Mouse (Mus musculus): Measurements from ENCODE around the gene Hs2st1. TPM values are rescaled to one million over a fixed set of nuclear protein-coding genes. Genes with fewer than 3 reads are reported as not detected.
"Not testable (repeated sequence)": the region's sequence is repeated elsewhere in the genome, so short reads cannot be mapped to it uniquely, and the experiment has no call there.

Hs2st1 gene
- polyA plus RNA-seq, 1 experiment from 2014 or later = 1.5 TPM

DNA sequence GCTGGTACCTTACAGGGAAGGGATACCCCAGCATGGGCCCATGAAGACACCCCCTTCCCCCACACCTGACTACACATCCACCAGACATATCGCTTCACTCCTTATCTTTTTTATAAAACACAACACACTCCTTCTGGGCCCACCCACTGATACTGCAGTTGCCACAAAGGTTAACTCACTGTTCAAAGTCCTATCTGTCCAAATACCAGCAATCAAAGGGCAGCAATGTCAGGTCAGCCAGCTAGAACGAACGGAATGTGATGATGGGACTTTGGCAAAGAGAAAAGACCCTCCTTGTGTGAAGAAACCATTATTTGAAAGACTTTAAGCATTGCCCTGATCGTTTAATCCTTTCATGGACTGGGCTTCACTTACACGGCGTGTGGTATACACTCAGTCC lies 42.4 kb upstream of the Hs2st1 start:
- ATAC-seq (peak; percentile 82), DNase-seq (no peak)
- Histone ChIP-seq H3K4me3 (ENCODE audit: low read depth, low read length) (no peak overlapping the region), H3K9ac (replicated peaks) (0 out of 2 replicates have a peak overlapping the region, but pooled peaks have one; percentile 11), H3K9me3 (ENCODE audit: low read length) (no peaks in the 10 kb centered on the region), H3K36me3 (replicated peaks; ENCODE audit: insufficient read depth, low read length) (no peaks in the 10 kb centered on the region), H3K4me2 (ENCODE audit: low read depth, low read length) (peak overlapping the region; percentile 38), H3K4me1 (ENCODE audit: insufficient read depth) (peaks cover 24% of the 10 kb centered on the region), H3K27ac (ENCODE audit: low read depth) (peak overlapping the region; percentile 86), H3K27me3 (ENCODE audit: insufficient read depth, low read length) (no peaks in the 10 kb centered on the region)
- TF ChIP-seq CTCF (IDR thresholded peaks at IDR 0.05; ENCODE audit: low read depth) (no peak), EP300 (IDR thresholded peaks at IDR 0.05; ENCODE audit: low read depth) (no peak)
- 41% methylated on average over 6 of the region's 6 CpGs for WGBS (ENCODE audit: insufficient replicate concordance)

DNA sequence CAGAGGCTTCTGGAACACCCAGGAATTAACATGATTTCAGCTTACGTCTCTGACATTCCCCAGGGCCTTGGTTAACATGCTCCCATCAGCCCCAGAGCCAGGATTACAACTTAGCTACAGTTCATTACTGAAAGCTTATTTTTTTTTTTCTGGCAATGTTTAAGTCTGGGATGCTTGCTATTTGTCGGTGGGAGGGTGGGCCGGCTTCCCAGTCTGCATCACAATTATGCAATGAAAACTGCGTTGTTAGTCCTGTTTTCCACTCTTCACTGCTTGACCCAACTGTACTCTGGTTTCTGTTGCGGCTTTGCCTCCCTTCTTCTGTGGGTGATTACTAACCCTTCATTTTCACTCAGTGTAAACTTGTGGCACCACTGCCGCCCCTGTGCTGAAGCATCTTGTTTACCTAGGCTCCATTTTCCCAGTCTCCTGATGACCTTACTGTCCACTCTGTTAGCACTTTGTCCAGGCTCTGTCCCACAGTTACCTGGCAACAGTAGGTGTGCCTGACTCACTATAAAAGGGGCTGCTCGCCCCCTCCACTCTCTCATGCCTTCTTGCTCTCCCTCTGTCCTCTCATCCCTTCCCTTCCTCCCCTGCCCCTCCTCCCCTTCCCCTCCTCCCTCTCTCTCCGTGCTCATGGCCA lies 41.8 kb upstream of the Hs2st1 start:
- ATAC-seq = peak; percentile 66

DNA sequence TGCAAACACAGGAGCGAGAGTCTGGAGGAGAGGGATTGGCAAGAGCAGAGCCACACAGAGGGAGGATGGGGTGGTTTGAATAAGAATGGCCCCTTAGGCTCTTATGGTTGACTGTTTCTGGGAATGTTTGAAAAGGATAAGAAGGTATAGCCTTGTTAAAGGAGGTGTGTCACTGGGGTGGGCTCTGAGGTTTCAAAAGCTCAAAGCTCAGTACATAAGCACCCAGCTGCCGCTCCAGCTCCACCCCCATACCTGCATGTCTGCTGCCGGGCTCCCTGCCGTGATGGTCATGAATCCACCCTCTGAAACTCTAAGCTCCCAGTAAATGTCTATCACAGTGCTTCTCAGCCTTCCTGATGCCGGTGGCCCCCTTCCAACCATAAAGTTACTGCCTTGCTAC lies 40.8 kb upstream of the Hs2st1 start:
- Histone ChIP-seq H3K4me3 (ENCODE audit: low read depth, low read length) (no peak overlapping the region), H3K9ac (replicated peaks) (no peak overlapping the region), H3K9me3 (ENCODE audit: low read length) (no peaks in the 10 kb centered on the region), H3K36me3 (replicated peaks; ENCODE audit: insufficient read depth, low read length) (no peaks in the 10 kb centered on the region), H3K4me2 (ENCODE audit: low read depth, low read length) (no peak overlapping the region), H3K27me3 (ENCODE audit: insufficient read depth, low read length) (no peaks in the 10 kb centered on the region), H3K27ac (ENCODE audit: low read depth) (no peak overlapping the region), H3K4me1 (ENCODE audit: insufficient read depth) (peaks cover 20% of the 10 kb centered on the region)
- TF ChIP-seq EP300 (IDR thresholded peaks at IDR 0.05; ENCODE audit: low read depth) = no peak
- no peak for TF ChIP-seq CTCF (IDR thresholded peaks at IDR 0.05; ENCODE audit: low read depth)
- WGBS (ENCODE audit: insufficient replicate concordance) = 50% methylated on average over 5 of the region's 5 CpGs
- no peak for ATAC-seq
- no peak for DNase-seq

More for the DNA sequence above, 41.8 kb upstream of the Hs2st1 start:
- Histone ChIP-seq H3K4me1 (ENCODE audit: insufficient read depth) (peaks cover 20% of the 10 kb centered on the region), H3K9ac (replicated peaks) (no peak overlapping the region), H3K27ac (ENCODE audit: low read depth) (peak overlapping the region; percentile 86), H3K36me3 (replicated peaks; ENCODE audit: insufficient read depth, low read length) (no peaks in the 10 kb centered on the region), H3K4me3 (ENCODE audit: low read depth, low read length) (no peak overlapping the region), H3K4me2 (ENCODE audit: low read depth, low read length) (peak overlapping the region; percentile 38), H3K27me3 (ENCODE audit: insufficient read depth, low read length) (no peaks in the 10 kb centered on the region), H3K9me3 (ENCODE audit: low read length) (no peaks in the 10 kb centered on the region)
- TF ChIP-seq CTCF (IDR thresholded peaks at IDR 0.05; ENCODE audit: low read depth) = no peak
- TF ChIP-seq EP300 (IDR thresholded peaks at IDR 0.05; ENCODE audit: low read depth) = no peak
- no peak for DNase-seq
- 54% methylated on average over 8 of the region's 8 CpGs for WGBS (ENCODE audit: insufficient replicate concordance)

DNA sequence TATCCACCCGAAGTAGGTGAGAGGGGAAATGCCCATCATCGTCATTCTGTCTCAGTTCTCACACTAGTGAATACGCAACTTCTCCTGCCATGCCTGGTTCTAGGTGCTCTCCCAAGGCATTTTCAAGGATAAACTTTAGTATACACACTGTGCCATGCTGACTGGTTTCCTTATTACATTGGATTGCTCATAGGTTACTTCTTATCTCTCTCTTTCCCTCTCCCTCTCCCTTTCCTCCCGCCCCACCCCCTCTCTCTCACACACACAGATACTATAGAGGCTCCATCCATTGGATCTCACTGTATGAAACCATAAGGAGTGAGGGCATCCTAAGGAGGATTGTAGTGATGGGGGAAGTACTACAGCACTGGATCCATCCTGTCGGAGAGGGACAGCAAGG lies 38.1 kb upstream of the Hs2st1 start:
- DNase-seq (no peak), ATAC-seq (no peak)
- Histone ChIP-seq H3K9me3 (ENCODE audit: low read length) (no peaks in the 10 kb centered on the region), H3K36me3 (replicated peaks; ENCODE audit: insufficient read depth, low read length) (no peaks in the 10 kb centered on the region), H3K4me3 (ENCODE audit: low read depth, low read length) (no peak overlapping the region), H3K27me3 (ENCODE audit: insufficient read depth, low read length) (no peaks in the 10 kb centered on the region), H3K27ac (ENCODE audit: low read depth) (no peak overlapping the region), H3K4me1 (ENCODE audit: insufficient read depth) (peaks cover 20% of the 10 kb centered on the region), H3K4me2 (ENCODE audit: low read depth, low read length) (no peak overlapping the region), H3K9ac (replicated peaks) (no peak overlapping the region)
- WGBS (ENCODE audit: insufficient replicate concordance) = 79% methylated on average over 5 of the region's 5 CpGs
- TF ChIP-seq CTCF (IDR thresholded peaks at IDR 0.05; ENCODE audit: low read depth) (no peak), EP300 (IDR thresholded peaks at IDR 0.05; ENCODE audit: low read depth) (no peak)

DNA sequence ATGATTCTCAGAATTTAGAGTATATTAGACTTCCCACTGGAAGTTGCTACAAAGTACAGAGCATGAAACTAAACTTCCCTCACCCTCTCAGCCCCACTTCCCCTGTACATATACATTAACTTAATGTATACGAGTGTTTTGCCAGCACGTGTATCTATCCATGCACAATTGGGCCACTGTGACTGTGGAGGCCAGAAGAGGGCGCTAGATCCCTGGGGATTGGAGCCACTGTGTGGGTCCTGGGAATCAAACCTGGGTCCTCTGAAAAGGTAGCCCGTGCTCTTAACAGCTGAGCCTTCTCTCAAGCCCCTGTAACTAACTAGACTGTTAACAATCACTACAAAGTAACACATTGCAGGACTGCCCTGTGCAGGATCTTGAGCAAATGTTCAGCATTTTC lies 36.5 kb upstream of the Hs2st1 start:
- no peaks in the 10 kb centered on the region for H3K9me3 ChIP-seq (ENCODE audit: low read length)
- no peak overlapping the region for H3K27ac ChIP-seq (ENCODE audit: low read depth)
- ATAC-seq (no peak), DNase-seq (peak; percentile 42)
- WGBS (ENCODE audit: insufficient replicate concordance) = 60% methylated on average over 4 of the region's 4 CpGs
- no peak for TF ChIP-seq EP300 (IDR thresholded peaks at IDR 0.05; ENCODE audit: low read depth)
- TF ChIP-seq CTCF (IDR thresholded peaks at IDR 0.05; ENCODE audit: low read depth) = peak; percentile 71
- peaks cover 11% of the 10 kb centered on the region for H3K4me1 ChIP-seq (ENCODE audit: insufficient read depth)
- H3K9ac ChIP-seq (replicated peaks) = no peak overlapping the region
- no peak overlapping the region for H3K4me3 ChIP-seq (ENCODE audit: low read depth, low read length)
- H3K36me3 ChIP-seq (replicated peaks; ENCODE audit: insufficient read depth, low read length) = no peaks in the 10 kb centered on the region
- H3K4me2 ChIP-seq (ENCODE audit: low read depth, low read length) = no peak overlapping the region
- H3K27me3 ChIP-seq (ENCODE audit: insufficient read depth, low read length) = no peaks in the 10 kb centered on the region

DNA sequence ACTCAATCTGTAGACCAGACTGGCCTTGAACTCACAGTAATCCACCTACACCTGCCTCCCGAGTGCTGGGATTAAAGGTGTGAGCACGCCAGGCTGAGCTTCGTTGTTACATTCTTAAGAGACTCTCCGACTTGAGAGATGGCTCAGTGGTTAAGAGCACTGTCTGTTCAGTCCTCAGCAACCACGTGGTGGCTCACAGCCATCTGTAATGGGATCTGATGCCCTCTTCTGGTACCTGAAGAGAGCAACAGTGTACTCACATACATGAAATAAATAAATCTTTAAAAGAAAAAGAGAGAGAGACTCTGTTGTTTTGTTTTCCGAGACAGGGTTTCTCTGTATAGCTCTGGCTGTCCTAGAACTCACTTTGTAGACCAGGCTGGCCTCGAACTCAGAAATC lies 35.8 kb upstream of the Hs2st1 start:
- TF ChIP-seq CTCF (IDR thresholded peaks at IDR 0.05; ENCODE audit: low read depth) = peak; percentile 60
- H3K27ac ChIP-seq (ENCODE audit: low read depth); H3K4me2 ChIP-seq (ENCODE audit: low read depth, low read length); DNase-seq; H3K9ac ChIP-seq (replicated peaks); H3K4me1 ChIP-seq (ENCODE audit: insufficient read depth); H3K4me3 ChIP-seq (ENCODE audit: low read depth, low read length); H3K36me3 ChIP-seq (replicated peaks; ENCODE audit: insufficient read depth, low read length); H3K9me3 ChIP-seq (ENCODE audit: low read length); H3K27me3 ChIP-seq (ENCODE audit: insufficient read depth, low read length): not testable (repeated sequence)
- ATAC-seq = peak; percentile 68
- 54% methylated on average over 7 of the region's 7 CpGs for WGBS (ENCODE audit: insufficient replicate concordance)

Data from liver, postnatal 0 days (tissue).